Comparison of ENCODE assay signal across 11 mouse cellular contexts in the genomic region with DNA sequence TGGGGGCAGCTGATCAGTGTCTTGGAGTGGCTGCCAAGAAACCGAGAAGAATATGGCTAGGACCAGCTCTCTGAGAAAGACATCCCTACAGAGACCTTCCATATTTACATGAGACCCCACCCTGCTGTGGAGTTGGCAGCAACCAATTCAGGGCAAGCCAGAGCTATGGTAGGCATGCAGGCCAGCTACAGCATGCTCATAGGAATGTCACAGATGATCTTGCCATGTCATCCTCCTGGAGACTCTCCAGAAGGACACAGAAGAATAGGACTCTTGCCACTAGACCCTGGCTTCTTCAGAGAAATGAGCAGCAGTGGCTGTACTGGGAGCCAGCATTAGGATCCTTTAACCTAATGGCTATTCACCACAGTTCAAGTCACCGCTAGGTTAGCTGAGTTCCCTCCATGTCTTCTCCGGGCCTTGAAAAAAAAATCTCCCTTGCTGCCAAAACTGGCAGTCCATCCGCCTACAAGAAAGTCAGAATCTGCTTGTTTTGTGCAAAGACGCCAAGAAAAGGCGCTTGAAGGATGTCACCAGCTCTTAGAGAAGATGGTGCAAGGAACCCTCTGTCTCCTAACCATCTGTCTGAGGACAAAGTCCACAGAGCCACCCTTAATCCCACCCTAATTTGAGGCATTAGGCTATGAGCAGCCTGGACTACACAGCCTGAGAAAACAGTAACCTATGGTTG. TPM values are rescaled to one million over a fixed set of nuclear protein-coding genes. Genes with fewer than 3 reads are reported as not detected.
DNase-seq lines count a peak whose midpoint lies in the region; ATAC-seq and TF ChIP-seq lines count a peak whose summit lies in the region.
"Had no signal": no experiment of that assay in that cellular context is flagged by ENCODE, and none has a peak within 500 bp of the region (broad histone marks: within the 10 kb centered on the region; RNA-seq: fewer than 3 reads in every experiment).

No protein-coding gene starts in this region.

- 76% methylated on average over 6 of the region's 6 CpGs for WGBS in lung, embryonic 14.5 days
- WGBS in lung, adult 2 months = 78% methylated on average over 6 of the region's 6 CpGs
- WGBS in embryonic facial prominence, embryonic 14.5 days = 81% methylated on average over 6 of the region's 6 CpGs
- WGBS in heart, embryonic 12.5 days = 85% methylated on average over 6 of the region's 6 CpGs

- ATAC-seq in frontal cortex, adult (ENCODE audit: low TSS enrichment) = peak; percentile 39
- ATAC-seq in lung, embryonic 14.5 days (ENCODE audit: insufficient read depth) = no peak
- no peak for ATAC-seq in embryonic facial prominence, embryonic 14.5 days (ENCODE audit: low read depth)
- ATAC-seq in heart, embryonic 12.5 days (ENCODE audit: insufficient number of reproducible peaks, low FRiP score) = no peak

- no peak for TF ChIP-seq CTCF in lung, embryonic 14.5 days (IDR thresholded peaks at IDR 0.05; ENCODE audit: low read depth)
- TF ChIP-seq CTCF in lung, adult 2 months (IDR thresholded peaks at IDR 0.05; ENCODE audit: insufficient read depth, low read length) = no peak

- H3K27ac ChIP-seq in lung, embryonic 14.5 days (ENCODE audit: low read depth) = no peak overlapping the region
- no peak overlapping the region for H3K27ac ChIP-seq in embryonic facial prominence, embryonic 14.5 days (replicated peaks; ENCODE audit: low read depth, low read length)
- H3K27ac ChIP-seq in heart, embryonic 12.5 days (ENCODE audit: poor library complexity, severe bottlenecking) = no peak overlapping the region
- H3K27ac ChIP-seq: heart, embryonic 13.5 days; kidney, postnatal 0 days; limb, embryonic 12.5 days had no signal

- intact Hi-C loops in heart, postnatal 25 days (cut with DNase I) = loop anchor here (2.0 to 10.0 kb wide), 5 partner anchors 190 to 626 kb away; a partner anchor contains a TSS

- H3K9ac ChIP-seq in lung, embryonic 14.5 days = no peak overlapping the region
- no peak overlapping the region for H3K9ac ChIP-seq in embryonic facial prominence, embryonic 14.5 days (ENCODE audit: low read depth, low read length)
- no peak overlapping the region for H3K9ac ChIP-seq in heart, embryonic 12.5 days
- H3K9ac ChIP-seq: heart, embryonic 13.5 days; limb, embryonic 12.5 days had no signal

- no peak for TF ChIP-seq POLR2A in lung, adult 2 months (IDR thresholded peaks at IDR 0.05; ENCODE audit: borderline replicate concordance, extremely low read depth, low read depth, low read length)

- DNase-seq in frontal cortex, postnatal 25 days (ENCODE audit: low spot score in 2 of 2) = no peak
- peak; percentile 5 for DNase-seq in lung, embryonic 14.5 days
- no peak for DNase-seq in lung, adult 2 months
- DNase-seq in cerebellum, adult 18-20 months = peak; percentile 14 to 23
- peak; percentile 11 for DNase-seq in embryonic facial prominence, embryonic 14.5 days (ENCODE audit: low spot score)
- no peak for DNase-seq in heart, postnatal 25 days (ENCODE audit: low spot score)

- no peak overlapping the region for H3K4me3 ChIP-seq in lung, embryonic 14.5 days (ENCODE audit: low read depth, low read length)
- no peak overlapping the region for H3K4me3 ChIP-seq in lung, adult 2 months (replicated peaks; ENCODE audit: extremely low read depth, low read depth, low read length)
- no peak overlapping the region for H3K4me3 ChIP-seq in embryonic facial prominence, embryonic 14.5 days (ENCODE audit: low read depth, low read length)
- H3K4me3 ChIP-seq in heart, embryonic 12.5 days = no peak overlapping the region
- H3K4me3 ChIP-seq: heart, embryonic 13.5 days; limb, embryonic 12.5 days had no signal

- H3K9me3 ChIP-seq in lung, embryonic 14.5 days (ENCODE audit: low read depth, low read length) = no peaks in the 10 kb centered on the region
- H3K9me3 ChIP-seq in embryonic facial prominence, embryonic 14.5 days (ENCODE audit: control insufficient read depth, low read length) = no peaks in the 10 kb centered on the region
- no peaks in the 10 kb centered on the region for H3K9me3 ChIP-seq in heart, embryonic 12.5 days (replicated peaks)
- H3K9me3 ChIP-seq: heart, embryonic 13.5 days; limb, embryonic 12.5 days had no signal

- no peaks in the 10 kb centered on the region for H3K36me3 ChIP-seq in lung, embryonic 14.5 days (ENCODE audit: insufficient read depth)
- H3K36me3 ChIP-seq in embryonic facial prominence, embryonic 14.5 days (ENCODE audit: control insufficient read depth, insufficient read depth, low read length) = no peaks in the 10 kb centered on the region
- no peaks in the 10 kb centered on the region for H3K36me3 ChIP-seq in heart, embryonic 12.5 days
- H3K36me3 ChIP-seq: heart, embryonic 13.5 days had no signal

- H3K4me2 ChIP-seq in lung, embryonic 14.5 days = no peak overlapping the region
- no peak overlapping the region for H3K4me2 ChIP-seq in embryonic facial prominence, embryonic 14.5 days (ENCODE audit: low read depth, low read length)
- H3K4me2 ChIP-seq in heart, embryonic 12.5 days = no peak overlapping the region
- H3K4me2 ChIP-seq: heart, embryonic 13.5 days; limb, embryonic 12.5 days had no signal

- 0 out of 2 replicates have a peak, but pooled peaks cover 2% of the 10 kb centered on the region for H3K4me1 ChIP-seq in lung, embryonic 14.5 days (ENCODE audit: insufficient read depth)
- H3K4me1 ChIP-seq in lung, adult 2 months (ENCODE audit: control insufficient read depth, insufficient read depth, low read length) = 0 out of 2 replicates have a peak, but pooled peaks cover 3% of the 10 kb centered on the region
- no peaks in the 10 kb centered on the region for H3K4me1 ChIP-seq in embryonic facial prominence, embryonic 14.5 days (ENCODE audit: control insufficient read depth, insufficient read depth, low read length)
- peaks cover 51% of the 10 kb centered on the region for H3K4me1 ChIP-seq in heart, embryonic 12.5 days (replicated peaks)
- H3K4me1 ChIP-seq: limb, embryonic 12.5 days had no signal

- no peaks in the 10 kb centered on the region for H3K27me3 ChIP-seq in lung, embryonic 14.5 days (ENCODE audit: insufficient read depth, low read length)
- no peaks in the 10 kb centered on the region for H3K27me3 ChIP-seq in embryonic facial prominence, embryonic 14.5 days (replicated peaks; ENCODE audit: control insufficient read depth, insufficient read depth, low read length)
- no peaks in the 10 kb centered on the region; the same call in 1 of the 2 replicates for H3K27me3 ChIP-seq in heart, embryonic 12.5 days (replicated peaks)
- H3K27me3 ChIP-seq: heart, embryonic 13.5 days; limb, embryonic 12.5 days had no signal

RNA-seq across cellular contexts. Expression of a gene that starts 43.0 kb away (rescaled TPM):
- polyA plus RNA-seq in lung, embryonic 14.5 days (2014; fragmentation: Nextera tagmentation; extraction: Ambion mirVana) = 66.9 and 69.3 TPM in 2 replicates
- polyA plus RNA-seq in lung, adult 2 months (2012; rRNA removed) = 55.4 and 60.1 TPM in 2 replicates
- 53.5 and 62.8 TPM in 2 replicates for polyA plus RNA-seq in embryonic facial prominence, embryonic 14.5 days (2014; fragmentation: Nextera tagmentation; extraction: Ambion mirVana)
- 37.8 and 39.7 TPM in 2 replicates for polyA plus RNA-seq in heart, embryonic 12.5 days (2016; fragmentation: Nextera tagmentation; extraction: Ambion mirVana)
- total RNA-seq in heart, postnatal 25 days (2021) = 10 to 100 TPM; 10.1 to 13.5 TPM

Comparison
In these comparisons a context has a peak if more than half of its experiments do, and no peak if none do; other contexts are left out.
1. DNase-seq: peak in lung, embryonic 14.5 days (single experiment), cerebellum, adult 18-20 months (2 of 2) and embryonic facial prominence, embryonic 14.5 days (single experiment); none in frontal cortex, postnatal 25 days (0 of 2), lung, adult 2 months (single experiment) and heart, postnatal 25 days (single experiment).